Mouse (Mus musculus) urinary bladder, adult 2 months (tissue): Measurements from ENCODE around the gene Olfr635. TPM values are rescaled to one million over a fixed set of nuclear protein-coding genes. Genes with fewer than 3 reads are reported as not detected.
"Not testable (repeated sequence)": the region's sequence is repeated elsewhere in the genome, so short reads cannot be mapped to it uniquely, and the experiment has no call there.

ENCODE experiments used
- DNase-seq: peaks from one replicate; pipeline ENCODE4 v3.0.0; 2022; ENCODE audit warnings: low spot score
- polyA plus RNA-seq: library from polyadenylated mRNA; depleted of rRNA; stranded (reverse); fragments of >200 nt; gene quantifications from 2 replicates; pipeline ENCODE4 v1.2.3, GENCODE M21; 2012; rRNA removed

Olfr635 gene
- not detected in 2 replicates for polyA plus RNA-seq

DNA sequence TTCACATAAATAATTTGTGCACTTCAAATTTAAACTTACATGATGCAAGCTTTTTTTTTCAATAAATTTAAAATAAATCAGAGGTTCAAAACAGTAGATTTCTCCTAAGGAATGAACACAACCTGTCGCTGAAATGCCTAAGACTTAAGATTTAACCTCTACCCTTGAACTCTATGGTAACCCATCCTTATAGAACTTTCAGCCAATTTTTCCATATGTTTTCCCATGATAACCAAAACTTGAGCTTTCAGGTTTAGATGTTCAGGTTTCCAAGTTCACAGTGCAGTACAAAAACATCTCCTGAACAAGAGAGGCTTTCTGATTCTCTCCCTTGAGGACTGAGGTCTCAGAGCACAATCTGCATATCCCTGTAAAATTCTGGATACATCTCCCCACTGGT is at the start of gene Olfr635:
Olfr635 (plus strand) TSS at position 301 of the 400 bp plus-strand sequence.
- no peak for DNase-seq

DNA sequence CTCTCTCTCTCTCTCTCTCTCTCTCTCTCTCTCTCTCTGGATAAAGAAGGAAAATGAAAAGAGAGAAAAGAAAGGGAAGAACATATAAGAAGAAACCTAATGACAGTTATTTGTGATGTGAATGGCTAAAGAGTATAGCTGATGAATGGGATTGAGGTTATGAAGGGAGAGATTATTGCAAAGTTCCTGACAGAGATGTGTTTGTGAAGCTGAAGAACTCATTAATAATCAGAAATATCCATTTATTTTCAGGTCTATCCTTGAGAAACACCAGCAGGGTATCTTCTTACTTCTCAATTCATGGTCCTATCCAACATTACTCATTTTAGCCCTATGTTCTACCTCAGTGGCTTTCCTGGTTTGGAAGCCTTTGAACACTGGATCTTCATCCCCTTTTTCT is 42.4 kb upstream of the Olfr635 start, which contains the start of gene Olfr631:
Olfr631 (plus strand) TSS at position 301 of the 400 bp plus-strand sequence.
- no peak for DNase-seq

DNA sequence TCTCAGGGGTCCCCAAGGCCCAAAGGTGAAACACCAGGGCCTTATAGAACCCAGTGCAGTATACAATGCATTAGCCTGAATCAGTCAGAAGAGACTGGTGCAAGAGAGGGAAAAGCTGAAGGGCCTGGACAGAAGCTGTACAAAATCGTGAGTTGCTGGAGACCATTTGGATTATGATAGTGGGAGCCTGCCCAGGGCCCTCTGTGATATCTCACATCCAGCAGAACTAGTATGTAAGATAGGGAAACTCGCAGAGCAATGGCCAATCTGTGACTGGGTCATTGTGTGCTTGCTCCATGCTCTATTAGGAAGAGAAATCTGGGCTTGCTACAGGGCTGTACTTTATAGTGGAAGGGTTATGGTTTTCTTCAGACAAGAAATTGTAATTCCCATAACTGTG is 36.7 kb upstream of the Olfr635 start, which contains the start of gene Olfr632:
Olfr632 (plus strand) TSS at position 84 of the 400 bp plus-strand sequence.
- DNase-seq: no peak

DNA sequence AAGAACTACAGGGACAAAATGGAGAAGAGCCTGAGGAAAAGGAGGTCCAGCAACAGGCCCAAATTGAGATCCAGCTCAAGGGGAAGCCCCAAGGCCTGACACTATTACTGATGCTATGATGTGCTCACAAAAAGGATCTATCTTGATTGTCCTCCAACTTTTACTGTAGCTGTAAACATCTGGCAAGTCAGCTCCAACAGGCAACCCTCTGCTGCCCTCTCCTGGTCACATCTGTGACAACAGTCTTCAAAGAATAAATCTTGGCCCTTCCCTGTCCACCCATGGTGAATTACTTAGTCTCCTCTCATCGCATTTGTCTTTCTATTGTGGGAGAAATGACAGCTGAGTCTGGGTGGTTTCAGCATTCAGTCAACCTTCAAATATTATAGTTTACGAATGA is 28.2 kb upstream of the Olfr635 start:
- no peak for DNase-seq

DNA sequence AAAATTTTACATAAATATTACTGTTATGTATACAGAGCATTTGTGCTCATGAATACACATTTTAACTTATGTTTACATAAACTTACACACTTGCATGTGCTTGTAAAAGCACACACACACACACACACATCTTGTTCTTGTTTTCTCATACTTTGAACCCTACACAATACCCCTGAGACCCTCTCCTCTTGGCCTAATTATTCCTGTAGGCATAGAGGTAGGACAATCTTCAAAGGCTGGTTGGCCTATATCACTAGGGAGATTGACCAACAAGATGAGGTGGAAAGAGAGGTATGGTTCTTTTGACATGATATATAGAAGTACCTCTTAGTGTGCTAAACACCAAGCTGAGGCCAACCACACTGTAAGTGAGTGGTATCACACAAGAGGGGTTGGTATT is 26.8 kb upstream of the Olfr635 start, which contains the start of gene Olfr633:
Olfr633 (plus strand) TSS at position 301 of the 400 bp plus-strand sequence.
- DNase-seq: no peak

DNA sequence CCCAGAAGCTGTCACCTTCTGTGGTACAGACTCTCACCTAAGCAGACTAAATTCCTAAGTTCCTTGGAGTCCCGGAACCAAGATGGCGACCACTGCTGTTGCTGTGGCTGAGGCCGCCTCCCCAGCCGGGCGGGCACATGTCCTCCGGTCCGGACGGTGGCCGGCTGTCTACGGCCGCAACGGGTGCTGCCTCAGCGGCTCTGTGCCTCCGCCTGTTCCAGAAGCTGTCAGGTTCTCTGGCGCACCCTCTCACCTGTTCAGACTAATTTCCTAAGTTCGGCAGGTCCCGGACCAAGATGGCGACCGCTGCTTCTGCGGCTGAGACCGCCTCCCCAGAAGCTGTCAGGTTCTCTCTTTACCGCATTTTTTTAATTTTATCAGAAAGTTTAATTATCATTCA is 4.1 kb upstream of the Olfr635 start:
- DNase-seq: not testable (repeated sequence)

DNA sequence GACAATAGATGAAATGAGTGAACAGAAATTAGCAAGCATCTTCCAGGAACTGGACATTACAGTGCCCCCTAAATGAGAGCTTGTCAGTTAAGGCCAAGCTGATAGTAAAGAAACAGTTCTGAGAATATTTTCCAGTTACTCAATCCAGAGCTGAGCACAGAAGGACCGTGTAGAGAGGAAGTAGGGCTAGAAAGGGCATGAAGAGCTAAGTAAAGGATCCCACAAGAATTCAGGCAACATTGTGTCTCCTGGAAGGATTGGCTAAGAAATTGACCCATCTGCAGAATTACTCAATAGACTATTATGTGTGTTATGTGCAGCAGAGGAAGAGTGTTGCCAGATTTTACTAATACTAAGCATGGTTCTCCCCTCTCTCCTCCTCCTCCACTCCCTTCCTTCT is 830 bp downstream of the Olfr635 start:
- DNase-seq: no peak

DNA sequence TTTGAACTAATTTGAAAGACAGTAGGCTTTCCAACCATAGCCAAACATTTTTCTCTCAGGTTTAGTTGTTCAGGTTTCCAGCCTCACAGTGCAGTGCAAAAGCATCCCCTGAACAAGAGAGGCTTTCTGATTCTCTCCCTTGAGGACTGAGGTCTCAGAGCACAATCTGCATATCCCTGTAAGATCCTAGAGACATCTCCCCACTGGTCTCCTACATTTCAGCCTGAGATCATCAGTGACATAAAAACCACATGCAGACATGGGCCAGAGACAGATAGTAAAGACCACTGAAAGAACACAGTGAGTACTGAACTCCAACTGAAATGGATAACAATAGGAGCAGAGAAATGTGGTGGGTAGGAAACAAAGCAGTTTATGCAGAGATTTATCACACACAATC is 27.5 kb downstream of the Olfr635 start, which contains the start of gene Olfr638:
Olfr638 (plus strand) TSS at position 301 of the 400 bp plus-strand sequence.
- DNase-seq: no peak

DNA sequence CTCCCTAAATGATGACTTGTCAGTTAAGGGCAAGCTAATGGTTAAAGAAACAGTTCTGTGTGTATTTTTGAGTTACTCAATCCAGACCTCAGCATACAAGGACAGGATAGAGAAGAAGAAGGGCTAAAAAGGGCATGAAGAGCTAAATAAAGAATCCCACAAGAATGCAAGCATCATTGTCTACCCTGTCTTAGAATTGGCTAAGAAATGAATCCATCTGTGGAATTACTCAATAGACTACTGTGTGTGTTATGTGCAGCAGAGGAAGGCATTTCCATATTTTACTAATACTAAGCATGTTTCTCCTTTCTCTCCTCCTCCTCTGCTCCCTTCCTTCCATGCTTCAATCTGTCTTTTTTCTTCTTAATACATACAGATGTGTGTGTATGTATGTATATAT is 28.2 kb downstream of the Olfr635 start:
- no peak for DNase-seq

DNA sequence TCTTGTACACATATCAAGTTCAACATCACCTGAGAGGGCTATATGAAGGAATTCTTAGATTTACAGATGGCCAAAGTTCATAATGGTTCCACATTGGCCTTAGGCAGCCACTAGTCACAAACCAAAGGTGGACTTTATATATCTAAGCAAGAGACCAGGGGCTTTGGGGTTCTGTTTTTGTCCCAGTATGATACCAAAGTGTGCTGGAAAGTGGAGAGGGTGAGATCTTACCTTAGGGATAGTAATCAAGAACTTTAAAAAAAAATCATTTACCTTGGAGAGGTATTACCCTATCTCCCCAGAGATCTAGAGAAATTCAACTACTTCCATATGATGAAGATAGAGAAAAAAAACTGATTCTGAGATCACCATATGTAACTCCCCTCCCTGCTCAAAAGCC is 46.3 kb downstream of the Olfr635 start, which contains the start of gene Olfr639:
Olfr639 (minus strand) TSS at position 101 of the 400 bp plus-strand sequence.
- DNase-seq: no peak

DNA sequence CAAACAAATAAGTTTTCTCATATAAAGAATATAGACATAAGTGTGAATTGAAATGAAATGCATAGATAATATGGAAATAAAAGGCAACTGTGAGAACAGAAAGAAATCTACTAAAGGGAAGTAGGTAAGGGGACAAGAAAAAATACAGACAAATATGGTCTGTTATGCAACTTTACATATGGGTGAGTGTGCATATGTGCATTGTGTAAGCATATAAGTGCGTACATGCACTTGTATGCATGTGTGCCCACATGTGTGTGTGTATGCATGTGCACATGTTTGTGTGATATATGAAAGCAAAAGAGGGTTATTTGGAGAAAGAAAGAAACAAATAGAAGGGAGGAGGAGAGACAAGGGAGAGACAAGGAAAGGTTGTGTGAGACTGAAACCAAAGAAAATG is 48.0 kb downstream of the Olfr635 start:
- no peak for DNase-seq

DNA sequence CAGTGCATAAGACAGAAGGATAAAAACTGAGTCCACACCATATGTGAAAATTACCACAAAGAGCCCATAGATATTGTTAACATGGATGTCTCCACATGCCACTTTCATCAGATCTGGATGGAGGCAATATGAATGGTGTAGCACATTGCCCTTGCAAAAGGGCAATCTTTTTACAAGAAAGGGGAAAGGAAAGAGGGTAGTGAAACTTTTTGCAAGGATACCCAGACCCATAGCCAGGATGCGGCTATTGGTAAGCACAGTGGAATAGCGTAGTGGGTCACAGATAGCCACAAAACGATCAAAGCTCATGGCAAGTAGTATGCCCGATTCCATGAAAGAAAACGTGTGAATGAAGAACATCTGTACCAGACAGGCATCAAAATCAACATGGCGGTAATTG is 50.7 kb downstream of the Olfr635 start:
- no peak for DNase-seq

DNA sequence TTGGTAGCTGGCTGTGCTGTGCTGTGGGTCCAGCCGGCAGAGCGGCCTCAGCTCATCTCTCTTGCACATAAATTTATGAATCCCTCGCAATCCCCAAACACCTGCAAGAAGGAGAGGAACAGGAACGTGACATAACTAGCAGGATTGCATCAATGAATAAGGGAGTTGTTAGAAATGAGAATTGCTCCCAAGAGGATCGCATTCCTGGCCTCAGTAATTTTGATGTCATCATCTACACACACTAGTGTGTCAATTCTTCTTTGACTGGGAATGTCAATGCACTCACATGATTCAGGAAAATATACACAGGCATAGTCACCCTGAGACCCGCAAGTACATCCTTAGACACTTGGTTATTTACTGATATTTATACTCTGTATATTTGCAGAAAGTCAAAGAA is 54.5 kb downstream of the Olfr635 start, which contains the start of gene Olfr640:
Olfr640 (minus strand) TSS at position 101 of the 400 bp plus-strand sequence.
- DNase-seq: no peak

DNA sequence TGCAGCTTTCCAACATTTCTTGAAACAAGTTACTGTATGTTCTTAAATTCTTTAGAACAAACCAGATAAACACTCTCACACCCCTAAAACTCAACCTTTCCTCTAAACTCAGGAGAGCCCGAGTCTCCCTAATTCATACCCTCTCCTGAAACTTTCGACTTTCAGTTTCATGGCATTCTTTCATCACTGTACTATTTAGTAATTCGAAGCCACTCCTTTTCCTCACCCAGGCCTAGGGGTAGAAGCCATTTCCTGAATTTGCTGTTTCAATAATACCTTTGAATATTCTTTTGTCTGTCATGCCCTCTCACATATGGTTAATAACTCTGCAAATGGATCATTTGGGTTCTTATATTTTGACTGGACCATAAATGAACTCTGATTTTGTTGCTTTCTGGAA is 56.0 kb downstream of the Olfr635 start:
- no peak for DNase-seq

DNA sequence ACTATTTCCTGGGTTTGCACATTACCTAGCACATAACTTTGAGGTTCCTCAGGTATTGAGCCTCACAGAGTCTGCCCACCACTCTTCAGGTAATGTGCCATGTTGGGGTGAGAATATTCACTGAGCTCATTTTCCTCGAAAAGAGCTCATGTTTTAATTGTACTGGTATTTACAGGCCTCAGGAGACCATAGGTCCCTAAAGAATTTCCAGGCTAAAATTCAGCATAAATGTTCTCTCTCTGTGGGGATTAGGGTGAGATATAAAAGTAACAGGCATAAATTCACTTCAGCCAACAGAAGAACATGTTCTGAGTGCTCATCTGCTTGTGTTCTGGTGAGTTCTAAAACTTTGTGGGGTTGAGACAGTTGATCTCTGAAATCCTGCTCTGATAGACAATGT is 64.2 kb downstream of the Olfr635 start, which contains the start of gene Olfr641:
Olfr641 (plus strand) TSS at position 301 of the 400 bp plus-strand sequence.
- no peak for DNase-seq

Other genes starting within 250 kb of the Olfr635 start
- gene Olfr628, start 240.8 kb upstream of the Olfr635 start, polyA plus RNA-seq: not detected in 2 replicates
- gene Olfr629, start 226.2 kb upstream of the Olfr635 start, polyA plus RNA-seq: not detected in 2 replicates
- gene Olfr630, start 213.8 kb upstream of the Olfr635 start, polyA plus RNA-seq: not detected in 2 replicates
- not detected in 2 replicates for gene Olfr69, start 199.6 kb upstream of the Olfr635 start, polyA plus RNA-seq
- not detected in 2 replicates for gene Olfr68, start 191.5 kb upstream of the Olfr635 start, polyA plus RNA-seq
- gene Olfr67, start 179.3 kb upstream of the Olfr635 start, polyA plus RNA-seq: not detected in 2 replicates
- 33.8 and 35.3 TPM in 2 replicates for gene Hbb-bt, start 157.2 kb upstream of the Olfr635 start, polyA plus RNA-seq
- gene Hbb-bs, start 143.1 kb upstream of the Olfr635 start, polyA plus RNA-seq: 257 and 296 TPM in 2 replicates
- not detected in 2 replicates for gene Hbb-bh2, start 130.6 kb upstream of the Olfr635 start, polyA plus RNA-seq
- 0.15 and 0.18 TPM in 2 replicates for gene Hbb-bh1, start 128.0 kb upstream of the Olfr635 start, polyA plus RNA-seq
- gene Hbb-y, start 117.9 kb upstream of the Olfr635 start, polyA plus RNA-seq: 0.29 and 0.55 TPM in 2 replicates
- not detected in 2 replicates for gene Olfr66, start 84.9 kb upstream of the Olfr635 start, polyA plus RNA-seq
- gene Olfr64, start 76.7 kb upstream of the Olfr635 start, polyA plus RNA-seq: not detected in 2 replicates
- gene Olfr65, start 67.7 kb upstream of the Olfr635 start, polyA plus RNA-seq: not detected in 2 replicates
- gene Olfr631, start 42.3 kb upstream of the Olfr635 start, polyA plus RNA-seq: not detected in 2 replicates
- gene Olfr632, start 36.8 kb upstream of the Olfr635 start, polyA plus RNA-seq: not detected in 2 replicates
- not detected in 2 replicates for gene Olfr633, start 26.7 kb upstream of the Olfr635 start, polyA plus RNA-seq
- gene Olfr638, start 27.6 kb downstream of the Olfr635 start, polyA plus RNA-seq: not detected in 2 replicates
- not detected in 2 replicates for gene Olfr639, start 46.2 kb downstream of the Olfr635 start, polyA plus RNA-seq
- not detected in 2 replicates for gene Olfr640, start 54.4 kb downstream of the Olfr635 start, polyA plus RNA-seq
- not detected in 2 replicates for gene Olfr641, start 64.3 kb downstream of the Olfr635 start, polyA plus RNA-seq
- not detected in 2 replicates for gene Olfr642, start 81.5 kb downstream of the Olfr635 start, polyA plus RNA-seq
- gene 4930516K23Rik, start 90.3 kb downstream of the Olfr635 start, polyA plus RNA-seq: not detected in 2 replicates
- not detected in 2 replicates for gene Olfr644, start 100.7 kb downstream of the Olfr635 start, polyA plus RNA-seq
- gene Olfr645, start 114.3 kb downstream of the Olfr635 start, polyA plus RNA-seq: not detected in 2 replicates
- gene Olfr646, start 133.7 kb downstream of the Olfr635 start, polyA plus RNA-seq: not detected in 2 replicates
- gene Ubqln5, start 158.7 kb downstream of the Olfr635 start, polyA plus RNA-seq: not detected in 2 replicates
- not detected in 2 replicates for gene Olfr643, start 166.3 kb downstream of the Olfr635 start, polyA plus RNA-seq
- gene Ubqln3, start 172.1 kb downstream of the Olfr635 start, polyA plus RNA-seq: not detected in 2 replicates
- gene Ubqlnl, start 179.4 kb downstream of the Olfr635 start, polyA plus RNA-seq: not detected in 2 replicates
- not detected in 2 replicates for gene Olfm5, start 193.7 kb downstream of the Olfr635 start, polyA plus RNA-seq
- gene Olfr648, start 212.2 kb downstream of the Olfr635 start, polyA plus RNA-seq: 0.03 and 0.07 TPM in 2 replicates
- not detected in 2 replicates for gene Olfr649, start 224.8 kb downstream of the Olfr635 start, polyA plus RNA-seq
- 0.62 and 0.98 TPM in 2 replicates for gene Trim6, start 247.6 kb downstream of the Olfr635 start, polyA plus RNA-seq